Mouse (Mus musculus) lung, embryonic 16.5 days (tissue): Measurements from ENCODE around the gene Adamts16. TPM values are rescaled to one million over a fixed set of nuclear protein-coding genes. Genes with fewer than 3 reads are reported as not detected.

Experiments used
- ATAC-seq: fragments of 200-750 bp; cut with Nextera tagmentation; 2 replicates; pipeline ENCODE4 v1.8.0; 2017; ENCODE audit warnings: low read depth, mild to moderate bottlenecking, moderate library complexity
- H3K27ac ChIP-seq: fragments of 300-500 bp; sonication (generic); 2 replicates; pipeline ENCODE4 v1.5.1; 2014; ENCODE audit warnings: mild to moderate bottlenecking, control low read depth, low read length
- H3K27me3 ChIP-seq: fragments of 300-500 bp; sonication (generic); 2 replicates; pipeline ENCODE4 v1.6.1; 2014; ENCODE audit warnings: low read depth, low read length, mixed read lengths; ENCODE audit not compliant: control insufficient read depth, insufficient read depth
- H3K36me3 ChIP-seq: fragments of 300-500 bp; sonication (generic); 2 replicates; pipeline ENCODE4 v1.6.1; 2014; ENCODE audit warnings: low read length; ENCODE audit not compliant: control insufficient read depth, insufficient read depth
- H3K4me1 ChIP-seq: fragments of 300-500 bp; sonication (generic); replicated peaks from 2 replicates; pipeline ENCODE4 v1.6.1; 2014; ENCODE audit warnings: low read length, mixed read lengths; ENCODE audit not compliant: control insufficient read depth, insufficient read depth
- H3K4me2 ChIP-seq: fragments of 300-500 bp; sonication (generic); 2 replicates; pipeline ENCODE4 v1.6.1; 2014; ENCODE audit warnings: low read depth, low read length, control low read depth
- H3K4me3 ChIP-seq: fragments of 300-500 bp; sonication (generic); 2 replicates; pipeline ENCODE4 v1.5.1; 2014; ENCODE audit warnings: mild to moderate bottlenecking, low read length, control low read depth
- H3K9ac ChIP-seq: fragments of 300-500 bp; sonication (generic); 2 replicates; pipeline ENCODE4 v1.6.1; 2014; ENCODE audit warnings: low read length, control low read depth
- H3K9me3 ChIP-seq: fragments of 300-500 bp; sonication (generic); 2 replicates; pipeline ENCODE4 v1.6.1; 2016; ENCODE audit warnings: low read length; ENCODE audit not compliant: control insufficient read depth
- WGBS: fragments of 180-500 bp; shearing (Covaris S2); extraction: QIAGEN DNeasy Blood & Tissue Kit; methylation state at CpG from one replicate; pipeline ENCODE4 v1.1.7; 2014; 5-methylcytosine and 5-hydroxymethylcytosine counted together
- polyA plus RNA-seq: library from polyadenylated mRNA; unstranded; fragments of >200 nt; fragmentation: Nextera tagmentation; extraction: Ambion mirVana; gene quantifications from 2 replicates; pipeline ENCODE4 v1.2.1, GENCODE M21; 2015

Gene Adamts16
- polyA plus RNA-seq, 1 experiment from 2014 or later: 0.05 TPM

GRCm38 (mm10) chr13:70785078-70785477, 56.5 kb downstream of the Adamts16 start:
- WGBS: 73% methylated on average over 2 of the region's 2 CpGs
- no peaks in the 10 kb centered on the region for H3K4me1 ChIP-seq
- H3K36me3 ChIP-seq: no peaks in the 10 kb centered on the region
- ATAC-seq: no peak
- H3K4me2 ChIP-seq: no peak overlapping the region
- H3K27ac ChIP-seq: no peak overlapping the region
- H3K9me3 ChIP-seq: no peaks in the 10 kb centered on the region
- H3K9ac ChIP-seq: no peak overlapping the region
- H3K27me3 ChIP-seq: no peaks in the 10 kb centered on the region
- no peak overlapping the region for H3K4me3 ChIP-seq

GRCm38 (mm10) chr13:70784126-70784525, 57.5 kb downstream of the Adamts16 start:
- H3K4me2 ChIP-seq: no peak overlapping the region
- no peak overlapping the region for H3K9ac ChIP-seq
- no peaks in the 10 kb centered on the region for H3K36me3 ChIP-seq
- H3K27ac ChIP-seq: no peak overlapping the region
- no peaks in the 10 kb centered on the region for H3K9me3 ChIP-seq
- WGBS: 51% methylated on average over 5 of the region's 5 CpGs
- H3K4me1 ChIP-seq: no peaks in the 10 kb centered on the region
- H3K4me3 ChIP-seq: no peak overlapping the region
- no peaks in the 10 kb centered on the region for H3K27me3 ChIP-seq
- no peak for ATAC-seq

- 30% methylated on average over 7 of the region's 7 CpGs for WGBS
- H3K4me3 ChIP-seq: no peak overlapping the region
- no peaks in the 10 kb centered on the region for H3K27me3 ChIP-seq
- H3K27ac ChIP-seq: no peak overlapping the region
- no peaks in the 10 kb centered on the region for H3K36me3 ChIP-seq
- no peaks in the 10 kb centered on the region for H3K9me3 ChIP-seq
- H3K4me1 ChIP-seq: no peaks in the 10 kb centered on the region
- ATAC-seq: no peak
- no peak overlapping the region for H3K4me2 ChIP-seq
- H3K9ac ChIP-seq: no peak overlapping the region
Observed at GRCm38 (mm10) chr13:70779781-70780180, 61.8 kb downstream of the Adamts16 start.

- Histone ChIP-seq H3K4me1 (no peaks in the 10 kb centered on the region), H3K4me3 (no peak overlapping the region), H3K9ac (no peak overlapping the region), H3K27me3 (no peaks in the 10 kb centered on the region), H3K36me3 (no peaks in the 10 kb centered on the region), H3K4me2 (no peak overlapping the region), H3K27ac (no peak overlapping the region), H3K9me3 (no peaks in the 10 kb centered on the region)
- 28% methylated on average over 9 of the region's 9 CpGs for WGBS
- peak; percentile 54; the same call in 1 of the 2 replicates for ATAC-seq
Observed at GRCm38 (mm10) chr13:70778872-70779554, 62.6 kb downstream of the Adamts16 start.

GRCm38 (mm10) chr13:70771100-70771499, 70.5 kb downstream of the Adamts16 start:
- ATAC-seq: no peak
- Histone ChIP-seq H3K27ac (no peak overlapping the region), H3K36me3 (no peaks in the 10 kb centered on the region), H3K9ac (no peak overlapping the region), H3K9me3 (no peaks in the 10 kb centered on the region), H3K27me3 (no peaks in the 10 kb centered on the region), H3K4me1 (no peaks in the 10 kb centered on the region), H3K4me3 (no peak overlapping the region), H3K4me2 (no peak overlapping the region)
- 53% methylated on average over 6 of the region's 6 CpGs for WGBS

GRCm38 (mm10) chr13:70769156-70769555, 72.5 kb downstream of the Adamts16 start:
- Histone ChIP-seq H3K36me3 (no peaks in the 10 kb centered on the region), H3K4me2 (no peak overlapping the region), H3K4me1 (no peaks in the 10 kb centered on the region), H3K4me3 (no peak overlapping the region), H3K9me3 (no peaks in the 10 kb centered on the region), H3K27ac (no peak overlapping the region), H3K9ac (no peak overlapping the region), H3K27me3 (no peaks in the 10 kb centered on the region)
- WGBS: 68% methylated on average over 2 of the region's 2 CpGs
- no peak for ATAC-seq

GRCm38 (mm10) chr13:70767462-70767861, 74.1 kb downstream of the Adamts16 start:
- Histone ChIP-seq H3K9me3 (no peaks in the 10 kb centered on the region), H3K4me1 (no peaks in the 10 kb centered on the region), H3K27me3 (no peaks in the 10 kb centered on the region), H3K4me2 (no peak overlapping the region), H3K27ac (no peak overlapping the region), H3K36me3 (no peaks in the 10 kb centered on the region), H3K9ac (no peak overlapping the region), H3K4me3 (no peak overlapping the region)
- ATAC-seq: no peak

- Histone ChIP-seq H3K9ac (no peak overlapping the region), H3K4me3 (no peak overlapping the region), H3K4me2 (no peak overlapping the region), H3K9me3 (no peaks in the 10 kb centered on the region), H3K27ac (no peak overlapping the region), H3K27me3 (no peaks in the 10 kb centered on the region), H3K4me1 (no peaks in the 10 kb centered on the region), H3K36me3 (no peaks in the 10 kb centered on the region)
- 80% methylated on average over 6 of the region's 6 CpGs for WGBS
- no peak for ATAC-seq
Observed at GRCm38 (mm10) chr13:70764682-70765081, 76.9 kb downstream of the Adamts16 start.

GRCm38 (mm10) chr13:70762586-70762985, 79.0 kb downstream of the Adamts16 start:
- H3K9ac ChIP-seq: no peak overlapping the region
- no peak overlapping the region for H3K4me2 ChIP-seq
- no peak for ATAC-seq
- H3K4me3 ChIP-seq: no peak overlapping the region
- H3K9me3 ChIP-seq: no peaks in the 10 kb centered on the region
- H3K4me1 ChIP-seq: no peaks in the 10 kb centered on the region
- H3K27ac ChIP-seq: no peak overlapping the region
- WGBS: 78% methylated on average over 2 of the region's 2 CpGs
- H3K36me3 ChIP-seq: no peaks in the 10 kb centered on the region
- H3K27me3 ChIP-seq: no peaks in the 10 kb centered on the region

- Histone ChIP-seq H3K9me3 (no peaks in the 10 kb centered on the region), H3K4me1 (no peaks in the 10 kb centered on the region), H3K27ac (no peak overlapping the region), H3K36me3 (no peaks in the 10 kb centered on the region), H3K27me3 (no peaks in the 10 kb centered on the region), H3K9ac (no peak overlapping the region), H3K4me3 (no peak overlapping the region), H3K4me2 (no peak overlapping the region)
- ATAC-seq: no peak
- 24% methylated on average over 2 of the region's 2 CpGs for WGBS
Observed at GRCm38 (mm10) chr13:70761312-70761711, 80.3 kb downstream of the Adamts16 start.
